Mouse (Mus musculus) kidney, adult 2 months (tissue): ENCODE measurements around the gene Rprd2. TPM values are rescaled to one million over a fixed set of nuclear protein-coding genes. Genes with fewer than 3 reads are reported as not detected.

Experiments
- DNase-seq: peaks from one replicate; pipeline ENCODE4 v3.0.0; 2021
- H3K27ac ChIP-seq: fragments of 200-500 bp; 2 replicates; pipeline ENCODE4 v1.5.1; 2012; ENCODE audit warnings: low read depth, low read length, control low read depth, inconsistent platforms; ENCODE audit not compliant: insufficient read depth
- H3K27me3 ChIP-seq: fragments of 200-500 bp; replicated peaks from 2 replicates; pipeline ENCODE4 v1.6.1; 2012; ENCODE audit warnings: mild to moderate bottlenecking, moderate library complexity, low read length, inconsistent platforms; ENCODE audit not compliant: control insufficient read depth, insufficient read depth
- H3K36me3 ChIP-seq: fragments of 200-500 bp; 2 replicates; pipeline ENCODE4 v1.6.1; 2012; ENCODE audit warnings: mild to moderate bottlenecking, moderate library complexity, low read length, inconsistent platforms; ENCODE audit not compliant: control insufficient read depth, insufficient read depth
- H3K4me1 ChIP-seq: fragments of 200-500 bp; 2 replicates; pipeline ENCODE4 v1.6.1; 2011; ENCODE audit warnings: low read length; ENCODE audit not compliant: control insufficient read depth, insufficient read depth
- H3K4me3 ChIP-seq: fragments of 200-500 bp; 2 replicates; pipeline ENCODE4 v1.5.1; 2011; ENCODE audit warnings: mild to moderate bottlenecking, low read depth, low read length, control low read depth; ENCODE audit not compliant: insufficient read depth
- CTCF ChIP-seq: fragments of 200-500 bp; conservative IDR thresholded peaks from 2 replicates; pipeline ENCODE4 v1.5.1; 2011; ENCODE audit warnings: low read depth, mild to moderate bottlenecking, control low read depth, low read length, moderate library complexity, mixed read lengths; ENCODE audit not compliant: insufficient read depth, insufficient read length
- POLR2A ChIP-seq: fragments of 200-500 bp; IDR thresholded peaks from one replicate; pipeline ENCODE4 v1.6.1; 2011; ENCODE audit warnings: low read depth, low read length, control low read depth
- WGBS: fragments of 180-500 bp; shearing (Covaris S2); methylation state at CpG from one replicate; pipeline ENCODE4 v1.1.7; 2018; 5-methylcytosine and 5-hydroxymethylcytosine counted together
- polyA plus RNA-seq: library from polyadenylated mRNA; depleted of rRNA; stranded (reverse); fragments of >200 nt; gene quantifications from 2 replicates; pipeline ENCODE4 v1.2.3, GENCODE M21; 2012

Rprd2 gene
- polyA plus RNA-seq, 1 experiment: 13.9 TPM

DNA sequence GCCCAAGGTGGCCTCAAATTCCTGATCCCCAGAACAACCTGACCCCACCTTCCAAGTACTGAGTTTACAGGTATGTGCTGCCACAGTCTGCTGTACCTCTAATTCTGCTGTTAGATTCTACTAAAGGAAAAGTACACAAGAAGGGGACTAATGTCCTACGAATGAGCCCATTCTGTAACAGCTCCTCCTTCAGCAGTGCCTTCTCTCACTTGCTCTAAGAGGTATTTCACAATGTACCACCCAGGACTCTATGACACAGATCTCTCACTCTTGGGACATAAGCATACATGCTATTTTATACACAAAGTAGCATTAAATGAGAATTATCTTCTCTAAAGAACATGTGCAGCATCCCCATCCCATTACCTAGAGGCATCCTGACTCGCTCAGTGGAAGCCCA lies 25.0 kb downstream of the Rprd2 start:
- H3K4me3 ChIP-seq: no peak overlapping the region
- no peaks in the 10 kb centered on the region for H3K27me3 ChIP-seq
- no peaks in the 10 kb centered on the region for H3K36me3 ChIP-seq
- H3K27ac ChIP-seq: no peak overlapping the region
- no peaks in the 10 kb centered on the region; the same call in 1 of the 2 replicates for H3K4me1 ChIP-seq
- 82% methylated on average over 2 of the region's 2 CpGs for WGBS
- TF ChIP-seq POLR2A (no peak), CTCF (no peak)
- no peak for DNase-seq

DNA sequence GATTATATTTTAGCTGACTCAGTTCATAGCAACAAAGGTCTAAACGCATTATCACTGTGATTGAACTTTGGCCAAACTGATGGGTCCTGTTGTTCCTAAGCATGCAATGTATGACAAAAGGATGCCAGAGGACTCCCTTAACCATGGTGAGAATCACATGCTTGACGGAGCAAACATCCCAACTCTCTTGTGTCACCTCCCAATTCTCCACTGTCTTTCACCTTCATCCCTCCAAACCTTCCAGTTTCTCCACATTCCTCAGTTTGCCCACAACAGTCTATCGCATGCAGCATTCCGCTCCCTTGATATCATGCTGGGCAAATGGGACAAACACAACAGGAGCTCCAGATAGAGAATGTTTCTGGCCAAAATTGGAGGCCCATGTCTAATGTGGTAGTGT lies 33.2 kb downstream of the Rprd2 start:
- no peaks in the 10 kb centered on the region for H3K27me3 ChIP-seq
- no peaks in the 10 kb centered on the region for H3K4me1 ChIP-seq
- no peak for DNase-seq
- no peak overlapping the region for H3K27ac ChIP-seq
- 85% methylated on average over 4 of the region's 4 CpGs for WGBS
- H3K4me3 ChIP-seq: no peak overlapping the region
- peaks cover 15% of the 10 kb centered on the region for H3K36me3 ChIP-seq
- TF ChIP-seq CTCF (no peak), POLR2A (no peak)

- DNase-seq: peak; percentile 45
- TF ChIP-seq CTCF: peak; percentile 49
- no peak for TF ChIP-seq POLR2A
- no peaks in the 10 kb centered on the region for H3K27me3 ChIP-seq
- no peak overlapping the region for H3K4me3 ChIP-seq
- no peaks in the 10 kb centered on the region for H3K4me1 ChIP-seq
- no peak overlapping the region for H3K27ac ChIP-seq
- H3K36me3 ChIP-seq: peaks cover 1% of the 10 kb centered on the region
Observed at GRCm38 (mm10) chr3:95771985-95772384, 46.7 kb downstream of the Rprd2 start.

DNA sequence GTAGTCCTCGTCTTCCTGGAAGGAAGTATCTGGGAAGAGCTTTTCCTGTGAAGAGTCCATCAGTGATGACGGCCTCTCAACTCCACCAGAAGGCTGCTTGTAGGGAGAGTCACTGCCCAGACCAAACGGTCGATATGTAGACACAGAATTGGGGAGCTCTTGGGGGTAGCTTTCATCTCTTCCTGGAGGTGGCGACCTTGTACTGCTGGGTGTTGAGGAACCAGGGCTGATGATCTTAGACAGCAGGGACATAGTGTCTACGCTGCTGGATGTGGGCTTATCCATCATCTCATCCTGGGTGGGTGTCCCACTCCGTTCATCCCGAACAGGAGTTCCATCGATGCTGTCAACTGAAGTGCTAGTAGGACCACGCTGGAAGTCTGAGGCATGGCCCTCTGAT lies 53.1 kb downstream of the Rprd2 start:
- Histone ChIP-seq H3K36me3 (peaks cover 12% of the 10 kb centered on the region), H3K27me3 (no peaks in the 10 kb centered on the region), H3K4me1 (no peaks in the 10 kb centered on the region), H3K4me3 (no peak overlapping the region), H3K27ac (no peak overlapping the region)
- WGBS: 90% methylated on average over 10 of the region's 10 CpGs
- no peak for DNase-seq
- TF ChIP-seq CTCF (no peak), POLR2A (no peak)

DNA sequence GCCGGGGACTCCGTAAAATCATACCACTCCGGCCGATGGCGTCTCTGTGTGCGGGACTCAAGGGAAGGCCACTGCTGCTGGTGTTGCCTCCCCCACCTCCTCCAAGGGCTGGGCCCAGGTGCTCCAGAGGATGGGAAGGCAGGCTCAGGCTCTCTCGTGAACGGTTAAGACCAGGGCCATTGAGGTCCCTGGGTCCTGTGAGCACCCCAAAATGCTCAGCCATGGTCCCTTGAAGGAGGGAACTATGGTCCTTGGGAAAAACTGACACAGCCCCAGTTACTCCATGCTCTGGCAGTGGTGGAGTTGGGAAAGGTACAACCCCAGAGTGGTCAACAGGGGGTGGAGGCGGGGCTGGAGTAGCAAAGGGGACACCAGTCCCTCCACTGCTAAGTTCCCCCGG lies 54.9 kb downstream of the Rprd2 start:
- no peak for TF ChIP-seq POLR2A
- TF ChIP-seq CTCF: no peak
- Histone ChIP-seq H3K27ac (no peak overlapping the region), H3K4me1 (no peaks in the 10 kb centered on the region), H3K4me3 (no peak overlapping the region), H3K36me3 (peaks cover 11% of the 10 kb centered on the region), H3K27me3 (no peaks in the 10 kb centered on the region)
- 87% methylated on average over 10 of the region's 10 CpGs for WGBS
- DNase-seq: no peak

DNA sequence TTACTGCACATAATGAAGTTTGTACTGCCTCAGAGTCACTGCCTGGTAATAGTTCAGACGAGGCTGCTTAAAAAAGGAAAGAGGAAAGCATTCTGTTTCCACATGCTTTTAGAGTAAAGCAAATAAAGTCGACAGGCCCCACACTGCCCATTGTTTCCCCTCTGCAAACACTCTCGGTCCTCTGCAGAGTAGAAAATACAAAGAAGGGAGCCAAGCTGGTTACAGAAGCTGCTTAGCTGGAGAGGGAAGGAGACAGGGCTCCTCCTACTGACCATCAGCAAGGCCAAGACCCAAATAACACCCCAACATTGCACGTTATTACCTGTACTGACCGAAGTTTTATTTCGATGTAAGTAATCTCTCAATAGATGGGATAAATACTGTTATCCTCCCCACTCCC lies 55.7 kb downstream of the Rprd2 start:
- TF ChIP-seq CTCF (0 out of 2 replicates have a peak, but pooled peaks have one; percentile 1), POLR2A (no peak)
- DNase-seq: no peak
- 70% methylated on average over 6 of the region's 6 CpGs for WGBS

DNA sequence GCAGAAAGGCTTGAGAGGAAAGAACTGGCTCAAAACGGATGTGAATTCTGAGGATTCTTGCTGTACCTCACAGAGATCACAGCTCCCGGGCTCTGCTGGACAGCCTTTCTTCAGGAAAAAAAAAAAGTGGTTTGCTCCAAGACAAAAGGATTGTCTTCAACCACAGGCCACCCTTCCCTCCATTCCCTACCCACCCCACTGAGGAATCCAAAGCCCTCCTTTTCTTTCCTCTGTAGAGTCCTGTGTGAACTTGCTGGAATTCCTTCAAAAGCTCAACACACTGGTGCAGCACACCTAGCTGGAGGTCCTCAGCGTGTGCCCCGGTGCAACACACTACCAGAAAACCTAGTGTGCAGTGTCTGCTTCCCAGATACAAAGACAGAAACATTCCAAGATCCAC lies 56.9 kb downstream of the Rprd2 start:
- WGBS: 79% methylated on average over 4 of the region's 4 CpGs
- no peak for DNase-seq
- TF ChIP-seq CTCF (no peak), POLR2A (no peak)
- Histone ChIP-seq H3K4me3 (no peak overlapping the region), H3K36me3 (peaks cover 11% of the 10 kb centered on the region), H3K27ac (no peak overlapping the region), H3K4me1 (no peaks in the 10 kb centered on the region), H3K27me3 (no peaks in the 10 kb centered on the region)

More for the DNA sequence above, 55.7 kb downstream of the Rprd2 start:
- Histone ChIP-seq H3K27ac (no peak overlapping the region), H3K27me3 (no peaks in the 10 kb centered on the region), H3K4me3 (no peak overlapping the region), H3K36me3 (peaks cover 11% of the 10 kb centered on the region), H3K4me1 (no peaks in the 10 kb centered on the region)

- Histone ChIP-seq H3K4me1 (no peaks in the 10 kb centered on the region), H3K27ac (no peak overlapping the region), H3K36me3 (peaks cover 11% of the 10 kb centered on the region), H3K4me3 (no peak overlapping the region), H3K27me3 (no peaks in the 10 kb centered on the region)
- DNase-seq: no peak
- no peak for TF ChIP-seq CTCF
- no peak for TF ChIP-seq POLR2A
Observed at GRCm38 (mm10) chr3:95760656-95761055, 58.0 kb downstream of the Rprd2 start.
